Mouse (Mus musculus): ENCODE results near the gene Klhl10. TPM values are rescaled to one million over a fixed set of nuclear protein-coding genes. Genes with fewer than 3 reads are reported as not detected.

Gene Klhl10
- total and polyA plus RNA-seq, 2 experiments, result 0.05 to 0.18 TPM

DNA sequence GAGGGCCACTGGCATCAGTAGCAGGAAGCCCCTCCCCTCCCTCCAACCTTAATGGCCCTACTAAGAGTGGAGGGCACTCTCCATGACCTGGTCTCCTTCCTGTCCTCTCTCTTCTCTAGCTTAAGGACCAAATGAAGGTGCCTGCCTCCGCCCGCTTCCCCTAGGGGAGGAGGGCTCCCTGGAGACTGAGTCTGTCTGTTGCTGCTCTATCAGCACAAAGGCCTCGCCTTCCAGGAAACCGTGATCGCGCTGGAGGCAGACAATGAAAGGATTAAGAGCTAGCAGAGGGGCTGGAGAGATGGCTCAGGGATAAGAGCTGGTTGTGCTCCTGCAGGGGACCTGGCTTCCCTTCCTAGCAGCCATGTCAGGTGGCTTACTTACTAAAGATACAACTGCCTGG lies 59.6 kb downstream of the Klhl10 start:
- Histone ChIP-seq H3K4me3 (ENCODE audit: insufficient read depth, low read depth, low read length) (no peak overlapping the region), H3K36me3 (ENCODE audit: control insufficient read depth, insufficient read depth, low read length) (peaks cover 72% of the 10 kb centered on the region), H3K9ac (ENCODE audit: low read depth, low read length) (no peak overlapping the region), H3K27ac (replicated peaks; ENCODE audit: insufficient read depth, low read depth, low read length) (no peak overlapping the region), H3K27me3 (ENCODE audit: control insufficient read depth, insufficient read depth, low read length) (no peaks in the 10 kb centered on the region), H3K79me2 (ENCODE audit: control insufficient read depth, insufficient read depth, low read length) (no peaks in the 10 kb centered on the region), H3K4me1 (ENCODE audit: control insufficient read depth, insufficient read depth, low read length) (no peaks in the 10 kb centered on the region; the same call in 1 of the 2 replicates)
- DNase-seq (ENCODE audit: extremely low read depth, low read depth, low spot score), result no peak
- TF ChIP-seq CTCF (IDR thresholded peaks at IDR 0.05; ENCODE audit: low read depth, low read length) (no peak), POLR2A (IDR thresholded peaks at IDR 0.05; ENCODE audit: extremely low read depth, insufficient read depth, low read length) (no peak)
- WGBS, result 66% methylated on average over 6 of the region's 6 CpGs

- H3K4me1 ChIP-seq (ENCODE audit: control insufficient read depth, insufficient read depth, low read length), result no peaks in the 10 kb centered on the region
- H3K79me2 ChIP-seq (ENCODE audit: control insufficient read depth, insufficient read depth, low read length), result no peaks in the 10 kb centered on the region
- no peak overlapping the region for H3K9ac ChIP-seq (ENCODE audit: low read depth, low read length)
- 48% methylated on average over 12 of the region's 12 CpGs for WGBS
- no peaks in the 10 kb centered on the region for H3K27me3 ChIP-seq (ENCODE audit: control insufficient read depth, insufficient read depth, low read length)
- peaks cover 57% of the 10 kb centered on the region for H3K36me3 ChIP-seq (ENCODE audit: control insufficient read depth, insufficient read depth, low read length)
- no peak overlapping the region for H3K4me3 ChIP-seq (ENCODE audit: insufficient read depth, low read depth, low read length)
- TF ChIP-seq POLR2A (IDR thresholded peaks at IDR 0.05; ENCODE audit: extremely low read depth, insufficient read depth, low read length), result no peak
- TF ChIP-seq CTCF (IDR thresholded peaks at IDR 0.05; ENCODE audit: low read depth, low read length), result no peak
- peak overlapping the region; percentile 23 for H3K27ac ChIP-seq (replicated peaks; ENCODE audit: insufficient read depth, low read depth, low read length)
- peak; percentile 94 for DNase-seq (ENCODE audit: extremely low read depth, low read depth, low spot score)
These were observed 63.4 kb downstream of the Klhl10 start for GRCm38 (mm10) chr11:100504990-100505660.

DNA sequence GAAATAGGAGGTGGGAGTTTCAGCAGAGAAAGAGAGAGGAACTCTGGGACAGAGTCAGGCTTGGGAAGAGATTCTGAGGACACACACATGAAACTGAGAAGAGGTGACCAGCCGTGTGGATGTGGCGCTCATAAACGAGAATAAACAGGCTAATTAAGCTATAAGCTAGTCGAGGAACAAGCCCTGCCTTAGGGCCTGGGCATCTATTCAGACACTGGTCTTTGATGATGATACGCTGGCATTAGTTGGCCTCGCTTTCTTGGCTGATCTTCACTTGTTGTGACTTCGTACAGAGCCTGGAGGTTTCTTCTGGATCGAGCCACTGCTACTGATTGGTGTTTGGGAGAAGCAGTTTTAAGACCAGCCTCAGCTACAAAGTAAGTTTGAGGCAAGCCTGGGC lies 64.3 kb downstream of the Klhl10 start:
- WGBS, result 95% methylated on average over 8 of the region's 8 CpGs

More for the DNA sequence above, 64.3 kb downstream of the Klhl10 start:
- no peak for TF ChIP-seq CTCF (IDR thresholded peaks at IDR 0.05; ENCODE audit: low read depth, low read length)
- no peak for TF ChIP-seq POLR2A (IDR thresholded peaks at IDR 0.05; ENCODE audit: extremely low read depth, insufficient read depth, low read length)
- Histone ChIP-seq H3K9ac (ENCODE audit: low read depth, low read length) (no peak overlapping the region), H3K4me3 (ENCODE audit: insufficient read depth, low read depth, low read length) (no peak overlapping the region), H3K27me3 (ENCODE audit: control insufficient read depth, insufficient read depth, low read length) (no peaks in the 10 kb centered on the region), H3K36me3 (ENCODE audit: control insufficient read depth, insufficient read depth, low read length) (peaks cover 54% of the 10 kb centered on the region), H3K79me2 (ENCODE audit: control insufficient read depth, insufficient read depth, low read length) (no peaks in the 10 kb centered on the region), H3K27ac (replicated peaks; ENCODE audit: insufficient read depth, low read depth, low read length) (no peak overlapping the region), H3K4me1 (ENCODE audit: control insufficient read depth, insufficient read depth, low read length) (no peaks in the 10 kb centered on the region)
- DNase-seq (ENCODE audit: extremely low read depth, low read depth, low spot score), result no peak

Other genes with a start within 250 kb of the Klhl10 start
- not detected in 2 replicates for gene Krt9, start 248.7 kb upstream of the Klhl10 start, total RNA-seq (2014; rRNA removed)
- gene Krt9, start 248.7 kb upstream of the Klhl10 start, polyA plus RNA-seq (2012; rRNA removed), result not detected in 2 replicates
- gene Krt14, start 234.4 kb upstream of the Klhl10 start, total RNA-seq (2014; rRNA removed), result not detected in 2 replicates
- not detected in 2 replicates for gene Krt14, start 234.4 kb upstream of the Klhl10 start, polyA plus RNA-seq (2012; rRNA removed)
- gene Krt16, start 193.0 kb upstream of the Klhl10 start, total RNA-seq (2014; rRNA removed), result not detected in 2 replicates
- gene Krt16, start 193.0 kb upstream of the Klhl10 start, polyA plus RNA-seq (2012; rRNA removed), result not detected in 2 replicates
- gene Krt17, start 180.9 kb upstream of the Klhl10 start, total RNA-seq (2014; rRNA removed), result not detected in 2 replicates
- gene Krt17, start 180.9 kb upstream of the Klhl10 start, polyA plus RNA-seq (2012; rRNA removed), result not detected in 2 replicates
- gene Krt42, start 172.0 kb upstream of the Klhl10 start, total RNA-seq (2014; rRNA removed), result not detected in 2 replicates
- not detected in 2 replicates for gene Krt42, start 172.0 kb upstream of the Klhl10 start, polyA plus RNA-seq (2012; rRNA removed)
- 145 and 210 TPM in 2 replicates for gene Eif1, start 122.0 kb upstream of the Klhl10 start, total RNA-seq (2014; rRNA removed)
- gene Eif1, start 122.0 kb upstream of the Klhl10 start, polyA plus RNA-seq (2012; rRNA removed), result 86.6 and 104 TPM in 2 replicates
- gene Gast, start 107.5 kb upstream of the Klhl10 start, total RNA-seq (2014; rRNA removed), result not detected in 2 replicates
- gene Gast, start 107.5 kb upstream of the Klhl10 start, polyA plus RNA-seq (2012; rRNA removed), result not detected in 2 replicates
- 0.65 and 1.3 TPM in 2 replicates for gene Hap1, start 85.8 kb upstream of the Klhl10 start, total RNA-seq (2014; rRNA removed)
- gene Hap1, start 85.8 kb upstream of the Klhl10 start, polyA plus RNA-seq (2012; rRNA removed), result 0.40 and 1.2 TPM in 2 replicates
- 18.3 and 27.5 TPM in 2 replicates for gene Jup, start 44.2 kb upstream of the Klhl10 start, total RNA-seq (2014; rRNA removed)
- 69.5 and 86.0 TPM in 2 replicates for gene Jup, start 44.2 kb upstream of the Klhl10 start, polyA plus RNA-seq (2012; rRNA removed)
- 1.2 and 1.5 TPM in 2 replicates for gene P3h4, start 27.1 kb upstream of the Klhl10 start, total RNA-seq (2014; rRNA removed)
- gene P3h4, start 27.1 kb upstream of the Klhl10 start, polyA plus RNA-seq (2012; rRNA removed), result 0.81 and 1.2 TPM in 2 replicates
- gene Fkbp10, start 26.2 kb upstream of the Klhl10 start, total RNA-seq (2014; rRNA removed), result 0.74 and 1.1 TPM in 2 replicates
- 1.7 and 1.9 TPM in 2 replicates for gene Fkbp10, start 26.2 kb upstream of the Klhl10 start, polyA plus RNA-seq (2012; rRNA removed)
- gene Nt5c3b, start 109 bp upstream of the Klhl10 start, total RNA-seq (2014; rRNA removed), result 4.4 and 5.2 TPM in 2 replicates
- gene Nt5c3b, start 109 bp upstream of the Klhl10 start, polyA plus RNA-seq (2012; rRNA removed), result 3.9 and 4.8 TPM in 2 replicates
- gene Klhl11, start 30.8 kb downstream of the Klhl10 start, total RNA-seq (2014; rRNA removed), result 6.9 and 7.6 TPM in 2 replicates
- gene Klhl11, start 30.8 kb downstream of the Klhl10 start, polyA plus RNA-seq (2012; rRNA removed), result 1.1 and 1.6 TPM in 2 replicates
- gene Acly, start 86.1 kb downstream of the Klhl10 start, total RNA-seq (2014; rRNA removed), result 205 and 272 TPM in 2 replicates
- 118 and 124 TPM in 2 replicates for gene Acly, start 86.1 kb downstream of the Klhl10 start, polyA plus RNA-seq (2012; rRNA removed)
- 0.28 and 0.40 TPM in 2 replicates for gene Ttc25, start 103.7 kb downstream of the Klhl10 start, total RNA-seq (2014; rRNA removed)
- gene Ttc25, start 103.7 kb downstream of the Klhl10 start, polyA plus RNA-seq (2012; rRNA removed), result 0.04 and 0.05 TPM in 2 replicates
- gene Cnp, start 133.0 kb downstream of the Klhl10 start, total RNA-seq (2014; rRNA removed), result 10.1 and 11.6 TPM in 2 replicates
- 11.0 and 17.3 TPM in 2 replicates for gene Cnp, start 133.0 kb downstream of the Klhl10 start, polyA plus RNA-seq (2012; rRNA removed)
- gene Nkiras2, start 177.3 kb downstream of the Klhl10 start, total RNA-seq (2014; rRNA removed), result 13.7 and 16.0 TPM in 2 replicates
- gene Nkiras2, start 177.3 kb downstream of the Klhl10 start, polyA plus RNA-seq (2012; rRNA removed), result 32.0 and 33.4 TPM in 2 replicates
- 40.9 and 44.7 TPM in 2 replicates for gene Dnajc7, start 178.3 kb downstream of the Klhl10 start, total RNA-seq (2014; rRNA removed)
- 16.1 and 16.7 TPM in 2 replicates for gene Dnajc7, start 178.3 kb downstream of the Klhl10 start, polyA plus RNA-seq (2012; rRNA removed)

Data from liver, adult 2 months (tissue).